Mouse (Mus musculus) limb, embryonic 14.5 days (tissue): Measurements from ENCODE around the gene Foxj1. TPM values are rescaled to one million over a fixed set of nuclear protein-coding genes. Genes with fewer than 3 reads are reported as not detected.
A peak's percentile ranks its signal among the peaks of the same experiment; 100 is the strongest.

Experiments
- ATAC-seq: fragments of 200-750 bp; cut with Nextera tagmentation; 2 replicates; pipeline ENCODE4 v1.8.0; 2017; ENCODE audit warnings: low read depth, moderate number of reproducible peaks, moderate TSS enrichment; ENCODE audit not compliant: low FRiP score
- DNase-seq: peaks from one replicate; pipeline ENCODE4 v3.0.0-alpha.2; 2015; ENCODE audit warnings: low spot score
- H3K27ac ChIP-seq: fragments of 300-500 bp; sonication (generic); replicated peaks from 2 replicates; pipeline ENCODE4 v1.5.1; 2014; ENCODE audit warnings: low read depth, mild to moderate bottlenecking, low read length, moderate library complexity, mixed read lengths
- H3K27me3 ChIP-seq: fragments of 300-500 bp; sonication (generic); 2 replicates; pipeline ENCODE4 v1.6.1; 2014; ENCODE audit warnings: low read length, mixed read lengths; ENCODE audit not compliant: control insufficient read depth, insufficient read depth
- H3K36me3 ChIP-seq: fragments of 300-500 bp; sonication (generic); 2 replicates; pipeline ENCODE4 v1.6.1; 2014; ENCODE audit warnings: mild to moderate bottlenecking, low read length, moderate library complexity, mixed read lengths; ENCODE audit not compliant: control insufficient read depth, insufficient read depth
- H3K4me1 ChIP-seq: fragments of 300-500 bp; sonication (generic); 2 replicates; pipeline ENCODE4 v1.6.1; 2014; ENCODE audit warnings: antibody characterized with exemption, low read length, mixed read lengths; ENCODE audit not compliant: control insufficient read depth, insufficient read depth
- H3K4me2 ChIP-seq: fragments of 300-500 bp; sonication (generic); replicated peaks from 2 replicates; pipeline ENCODE4 v1.6.1; 2014; ENCODE audit warnings: low read depth, mild to moderate bottlenecking, low read length, moderate library complexity; ENCODE audit not compliant: severe bottlenecking
- H3K4me3 ChIP-seq: fragments of 300-500 bp; sonication (generic); replicated peaks from 2 replicates; pipeline ENCODE4 v1.5.1; 2014; ENCODE audit warnings: low read length
- H3K9ac ChIP-seq: fragments of 300-500 bp; sonication (generic); 2 replicates; pipeline ENCODE4 v1.6.1; 2014; ENCODE audit warnings: mild to moderate bottlenecking, low read depth, low read length, moderate library complexity; ENCODE audit not compliant: severe bottlenecking
- H3K9me3 ChIP-seq: fragments of 300-500 bp; sonication (generic); 2 replicates; pipeline ENCODE4 v1.6.1; 2016; ENCODE audit warnings: low read length; ENCODE audit not compliant: control insufficient read depth
- POLR2A ChIP-seq: fragments of 200-500 bp; IDR thresholded peaks from 2 replicates; pipeline ENCODE4 v1.8.0; 2012; ENCODE audit warnings: inconsistent platforms, mild to moderate bottlenecking, moderate library complexity, borderline replicate concordance; ENCODE audit not compliant: insufficient read depth, insufficient read length; ENCODE audit errors: extremely low read depth
- WGBS: fragments of 180-500 bp; shearing (Covaris S2); extraction: QIAGEN DNeasy Blood & Tissue Kit; methylation state at CpG from one replicate; pipeline ENCODE4 v1.1.7; 2014; 5-methylcytosine and 5-hydroxymethylcytosine counted together
- polyA plus RNA-seq, 2 experiments: library from polyadenylated mRNA; depleted of rRNA in 1 of 2; stranded (reverse) in 1 of 2; unstranded in 1 of 2; fragments of >200 nt; fragmentation: Nextera tagmentation in 1 of 2; extraction: Ambion mirVana in 1 of 2; gene quantifications; 2 replicates each; pipeline versions ENCODE4 v1.2.1 to v1.2.3; 2012 to 2014

The Foxj1 gene
- polyA plus RNA-seq, 2 experiments, result 0.14 to 0.85 TPM

DNA sequence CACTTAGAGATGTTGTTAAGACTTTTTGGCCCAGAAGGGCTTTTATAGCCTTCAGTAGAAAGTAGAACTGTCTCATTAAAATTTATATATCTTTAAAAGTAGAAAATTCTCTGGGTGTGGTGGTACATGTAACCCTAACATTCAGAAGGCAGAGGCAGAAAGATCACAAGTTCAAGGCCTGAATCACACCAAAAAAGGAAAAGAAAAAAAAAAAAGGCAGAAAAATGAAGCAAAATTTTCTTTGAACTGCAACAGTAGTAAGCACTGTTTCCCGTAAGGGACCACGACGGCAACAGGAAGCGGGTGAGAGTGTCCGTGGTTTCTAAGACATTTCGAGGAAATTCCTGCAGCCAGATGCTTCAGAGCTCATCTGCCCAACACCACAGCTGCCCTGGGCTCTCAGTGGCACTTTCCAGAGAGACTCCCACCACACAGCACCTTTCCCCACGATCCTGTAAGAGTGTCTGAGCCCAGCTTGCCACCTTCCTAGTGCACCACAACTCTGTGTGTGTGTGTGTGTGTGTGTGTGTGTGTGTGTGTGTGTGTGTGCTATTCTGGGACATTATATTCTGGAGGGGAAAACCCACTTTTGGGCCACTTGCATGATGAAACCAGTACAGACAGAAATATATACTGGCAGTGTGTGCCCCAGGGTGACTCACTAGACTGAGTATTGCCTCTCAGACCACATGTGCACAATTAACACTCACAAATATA, 41.9 kb upstream of the Foxj1 start:
- H3K27me3 ChIP-seq, result no peaks in the 10 kb centered on the region
- no peak overlapping the region for H3K27ac ChIP-seq
- no peak overlapping the region for H3K4me3 ChIP-seq
- WGBS, result 56% methylated on average over 7 of the region's 7 CpGs
- no peak overlapping the region for H3K4me2 ChIP-seq
- no peak overlapping the region for H3K9ac ChIP-seq
- no peak for ATAC-seq
- DNase-seq, result no peak
- TF ChIP-seq POLR2A, result no peak
- peaks cover 4% of the 10 kb centered on the region for H3K36me3 ChIP-seq
- H3K4me1 ChIP-seq, result no peaks in the 10 kb centered on the region
- no peaks in the 10 kb centered on the region for H3K9me3 ChIP-seq

- Histone ChIP-seq H3K9ac (no peak overlapping the region), H3K4me3 (no peak overlapping the region), H3K36me3 (no peaks in the 10 kb centered on the region), H3K9me3 (no peaks in the 10 kb centered on the region), H3K4me1 (peaks cover 6% of the 10 kb centered on the region; the same call in 1 of the 2 replicates), H3K4me2 (no peak overlapping the region), H3K27ac (no peak overlapping the region), H3K27me3 (no peaks in the 10 kb centered on the region)
- ATAC-seq (no peak), DNase-seq (no peak)
- WGBS, result 67% methylated on average over 4 of the region's 4 CpGs
- no peak for TF ChIP-seq POLR2A
These were observed 36.8 kb upstream of the Foxj1 start for GRCm38 (mm10) chr11:116371894-116372450.

GRCm38 (mm10) chr11:116369633-116370032, 34.4 kb upstream of the Foxj1 start:
- Histone ChIP-seq H3K27ac (0 out of 2 replicates have a peak overlapping the region, but pooled peaks have one; percentile 14), H3K4me2 (no peak overlapping the region), H3K9ac (no peak overlapping the region), H3K4me1 (peaks cover 16% of the 10 kb centered on the region), H3K27me3 (no peaks in the 10 kb centered on the region), H3K36me3 (no peaks in the 10 kb centered on the region), H3K4me3 (no peak overlapping the region), H3K9me3 (no peaks in the 10 kb centered on the region)
- no peak for ATAC-seq
- TF ChIP-seq POLR2A, result no peak
- DNase-seq, result no peak
- WGBS, result 56% methylated on average over 5 of the region's 5 CpGs

- DNase-seq, result no peak
- no peaks in the 10 kb centered on the region for H3K36me3 ChIP-seq
- no peaks in the 10 kb centered on the region for H3K27me3 ChIP-seq
- H3K4me2 ChIP-seq, result no peak overlapping the region
- WGBS, result 85% methylated on average over 14 of the region's 14 CpGs
- no peak for TF ChIP-seq POLR2A
- no peak overlapping the region for H3K4me3 ChIP-seq
- 0 out of 2 replicates have a peak, but pooled peaks have one; percentile 17 for ATAC-seq
- H3K9me3 ChIP-seq, result no peaks in the 10 kb centered on the region
- H3K9ac ChIP-seq, result no peak overlapping the region
- peaks cover 16% of the 10 kb centered on the region for H3K4me1 ChIP-seq
- no peak overlapping the region for H3K27ac ChIP-seq
These were observed 33.9 kb upstream of the Foxj1 start for GRCm38 (mm10) chr11:116369051-116369450.

GRCm38 (mm10) chr11:116368116-116368515, 32.9 kb upstream of the Foxj1 start:
- Histone ChIP-seq H3K27me3 (no peaks in the 10 kb centered on the region), H3K4me1 (peaks cover 16% of the 10 kb centered on the region), H3K9ac (no peak overlapping the region), H3K4me2 (no peak overlapping the region), H3K36me3 (no peaks in the 10 kb centered on the region), H3K9me3 (no peaks in the 10 kb centered on the region), H3K27ac (no peak overlapping the region), H3K4me3 (no peak overlapping the region)
- ATAC-seq (no peak), DNase-seq (peak; percentile 85)
- TF ChIP-seq POLR2A, result no peak
- WGBS, result 22% methylated on average over 9 of the region's 9 CpGs
